Mouse (Mus musculus) myocyte (in vitro differentiated cells): ENCODE measurements around the gene Srgap2. TPM values are rescaled to one million over a fixed set of nuclear protein-coding genes. Genes with fewer than 3 reads are reported as not detected.

Experiments used
- H3K27me3 ChIP-seq: one replicate; pipeline ENCODE4 v1.6.1; 2011; ENCODE audit not compliant: control insufficient read depth, insufficient read depth, insufficient read length
- H3K36me3 ChIP-seq: one replicate; pipeline ENCODE4 v1.6.1; 2011; ENCODE audit not compliant: control insufficient read depth, insufficient read depth
- H3K4me2 ChIP-seq: one replicate; pipeline ENCODE4 v1.6.1; 2011; ENCODE audit warnings: low read depth, control low read depth
- H3K4me3 ChIP-seq: one replicate; pipeline ENCODE4 v1.5.1; 2011; ENCODE audit warnings: mild to moderate bottlenecking, control low read depth, moderate library complexity
- H3K79me2 ChIP-seq: one replicate; pipeline ENCODE4 v1.6.1; 2011; ENCODE audit not compliant: control insufficient read depth, insufficient read depth
- H3ac ChIP-seq: one replicate; pipeline ENCODE4 v1.6.1; 2011; ENCODE audit not compliant: control insufficient read depth, insufficient read length
- CEBPB ChIP-seq: IDR thresholded peaks from 2 replicates; pipeline ENCODE4 v1.6.1; 2011; ENCODE audit warnings: mild to moderate bottlenecking, moderate library complexity; ENCODE audit not compliant: poor library complexity, insufficient read depth, severe bottlenecking
- E2F4 ChIP-seq: IDR thresholded peaks from one replicate; pipeline ENCODE4 v1.6.1; 2011; ENCODE audit warnings: mild to moderate bottlenecking, control low read depth, moderate library complexity; ENCODE audit not compliant: insufficient read depth
- MAX ChIP-seq: IDR thresholded peaks from one replicate; pipeline ENCODE4 v1.6.1; 2011; ENCODE audit warnings: low read depth, mild to moderate bottlenecking, control low read depth
- MYOD1 ChIP-seq, 3 experiments: IDR thresholded peaks; one replicate each; pipeline ENCODE4 v1.6.1; 2011; ENCODE audit warnings: control low read depth in 2 of 3, low read depth in 2 of 3, mild to moderate bottlenecking in 2 of 3, moderate library complexity in 1 of 3; ENCODE audit not compliant: insufficient read length in 2 of 3, control insufficient read depth in 1 of 3
- MYOG ChIP-seq, 3 experiments: IDR thresholded peaks; one replicate each; pipeline ENCODE4 v1.6.1; 2011; ENCODE audit warnings: control low read depth in 2 of 3, low read depth in 2 of 3, mild to moderate bottlenecking in 2 of 3; ENCODE audit not compliant: insufficient read length in 2 of 3, control insufficient read depth in 1 of 3, insufficient read depth in 1 of 3
- POLR2A ChIP-seq: IDR thresholded peaks from one replicate; pipeline ENCODE4 v1.6.1; 2011; ENCODE audit warnings: low read depth, mild to moderate bottlenecking, control low read depth, moderate library complexity; ENCODE audit not compliant: insufficient read length
- POLR2AphosphoS2 ChIP-seq: IDR thresholded peaks from one replicate; pipeline ENCODE4 v1.6.1; 2011; ENCODE audit warnings: low read depth, control low read depth; ENCODE audit not compliant: insufficient read length
- REST ChIP-seq: IDR thresholded peaks from one replicate; pipeline ENCODE4 v1.6.1; 2011; ENCODE audit warnings: mild to moderate bottlenecking, control low read depth, moderate library complexity; ENCODE audit not compliant: insufficient read depth, insufficient read length
- SRF ChIP-seq: IDR thresholded peaks from one replicate; pipeline ENCODE4 v1.6.1; 2011; ENCODE audit warnings: low read depth; ENCODE audit not compliant: control insufficient read depth, insufficient read length
- TCF12 ChIP-seq: IDR thresholded peaks from one replicate; pipeline ENCODE4 v1.6.1; 2011; ENCODE audit warnings: mild to moderate bottlenecking, control low read depth; ENCODE audit not compliant: poor library complexity, insufficient read depth, severe bottlenecking
- TCF3 ChIP-seq: IDR thresholded peaks from one replicate; pipeline ENCODE4 v1.6.1; 2011; ENCODE audit warnings: low read depth, control low read depth; ENCODE audit not compliant: insufficient read length
- USF1 ChIP-seq: IDR thresholded peaks from one replicate; pipeline ENCODE4 v1.6.1; 2011; ENCODE audit warnings: low read depth, mild to moderate bottlenecking, control low read depth, moderate library complexity
- polyA plus RNA-seq: library from polyadenylated mRNA; unstranded; fragments of >200 nt; fragmentation: generic; extraction: Trizol; gene quantifications from one replicate; pipeline ENCODE4 v1.2.1, GENCODE M21; 2012; ENCODE audit warnings: missing spikeins

Srgap2 gene
- polyA plus RNA-seq, 1 experiment, result 19.1 TPM

DNA sequence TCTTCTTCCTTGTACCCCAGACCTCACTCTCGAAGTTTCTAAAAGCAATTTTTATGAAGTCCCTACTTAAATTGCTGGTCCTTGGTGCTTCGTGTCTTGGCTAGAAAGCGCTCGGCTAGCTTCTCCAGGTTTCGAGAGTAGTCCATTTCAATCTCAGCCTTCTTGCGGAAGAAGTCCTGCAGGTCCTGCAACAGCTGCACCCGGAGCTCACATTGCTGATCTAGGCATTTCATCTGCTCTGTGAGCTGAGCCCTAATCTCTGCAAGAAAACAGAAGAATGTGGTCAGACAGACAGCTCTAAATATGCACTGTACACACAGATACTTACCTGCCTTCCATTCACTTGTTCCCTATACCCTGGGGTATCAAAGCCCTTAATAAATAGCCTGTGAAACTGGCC lies 90.5 kb downstream of the Srgap2 start:
- H3K79me2 ChIP-seq, result peaks cover 38% of the 10 kb centered on the region
- H3K4me2 ChIP-seq, result no peak overlapping the region
- H3K4me3 ChIP-seq, result no peak overlapping the region
- TF ChIP-seq MAX, result no peak
- TF ChIP-seq SRF, result no peak
- no peak for TF ChIP-seq TCF12
- peak in 2 of 3 experiments; percentile 62 to 68 for TF ChIP-seq MYOD1 (IDR thresholded peaks at IDR 0.05; ENCODE audit: control insufficient read depth in 1 of 3, insufficient read length in 2 of 3, low read depth in 2 of 3)
- no peak for TF ChIP-seq E2F4
- TF ChIP-seq CEBPB, result no peak
- no peak for TF ChIP-seq USF1
- TF ChIP-seq TCF3, result no peak
- TF ChIP-seq MYOG (IDR thresholded peaks at IDR 0.05; ENCODE audit: control insufficient read depth in 1 of 3, insufficient read depth in 1 of 3, insufficient read length in 2 of 3, low read depth in 2 of 3), result peak in 1 of 3 experiments; percentile 80
- TF ChIP-seq REST, result no peak
- no peaks in the 10 kb centered on the region for H3K27me3 ChIP-seq
- no peak overlapping the region for H3ac ChIP-seq
- H3K36me3 ChIP-seq, result no peaks in the 10 kb centered on the region

DNA sequence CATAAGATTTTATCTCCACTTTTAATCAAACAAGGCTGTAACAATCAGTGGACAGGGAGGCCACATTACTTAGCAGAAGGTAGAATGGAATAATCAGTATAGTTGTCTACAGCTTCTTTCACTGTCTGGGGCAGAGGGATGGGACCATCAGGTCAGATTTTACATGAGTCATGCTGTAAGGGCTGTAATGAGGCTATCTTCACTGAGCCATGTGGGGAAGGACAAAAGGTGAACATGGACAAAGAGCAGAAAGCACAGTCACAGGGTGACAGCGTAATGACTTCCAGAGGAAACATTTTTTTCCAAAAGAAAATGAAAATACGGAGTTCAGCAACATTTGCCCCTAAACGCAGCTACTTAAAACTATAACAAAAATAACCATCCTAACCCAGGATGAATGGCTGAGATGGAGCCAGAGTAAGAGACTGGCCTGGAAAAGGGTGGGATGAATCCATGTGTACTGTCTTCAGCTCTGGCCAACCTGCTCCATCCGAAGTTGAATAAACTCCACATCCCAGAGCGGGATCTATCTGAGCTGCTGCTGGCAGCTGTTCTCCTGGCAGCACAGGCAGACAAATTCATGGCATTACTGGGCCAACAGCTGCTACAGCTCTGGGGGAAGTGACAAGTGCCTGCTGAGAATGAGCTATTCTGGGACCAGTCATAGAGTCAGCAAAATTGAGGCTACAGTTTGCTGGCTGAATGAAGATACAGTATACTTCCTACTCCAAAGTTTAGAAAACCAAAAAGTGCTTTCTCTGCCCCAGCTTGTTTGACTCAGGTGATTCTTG lies 95.5 kb downstream of the Srgap2 start:
- Histone ChIP-seq H3K4me3 (no peak overlapping the region), H3K4me2 (peak overlapping the region; percentile 46)

DNA sequence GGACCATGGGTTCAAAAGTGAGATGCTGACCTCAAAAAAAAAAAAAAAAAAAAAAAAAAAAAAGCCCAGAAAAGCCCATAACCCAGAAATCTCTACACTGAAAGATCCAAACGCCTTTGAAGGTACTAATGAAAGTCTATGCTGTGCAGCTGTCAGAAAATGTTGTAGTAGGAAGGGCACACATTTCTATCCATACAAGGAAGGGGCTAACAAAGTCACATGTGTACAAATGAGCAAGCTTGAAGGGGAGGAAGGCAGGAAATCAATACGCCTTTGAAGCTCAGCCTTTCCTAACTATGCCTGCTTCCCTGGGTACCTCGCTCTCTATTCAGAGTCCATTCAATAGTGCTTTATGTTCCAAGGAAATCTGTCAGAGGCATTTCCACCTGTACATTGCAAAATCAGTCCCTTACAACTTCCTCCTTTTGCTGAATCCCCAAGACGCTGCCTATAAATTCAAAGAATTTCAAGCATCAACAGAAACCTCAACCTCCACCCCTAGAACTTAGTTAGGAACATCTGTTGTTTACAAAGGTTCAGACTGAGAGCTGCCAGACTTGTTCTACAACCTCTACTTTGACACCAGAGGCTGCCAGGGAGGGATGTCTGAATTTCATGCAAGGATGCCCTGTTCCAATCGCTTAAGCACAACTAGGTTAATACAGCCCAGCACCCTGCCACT lies 99.9 kb downstream of the Srgap2 start:
- TF ChIP-seq CEBPB (peak; percentile 50; the same call in 1 of the 2 replicates), POLR2AphosphoS2 (no peak), MYOD1 (IDR thresholded peaks at IDR 0.05; ENCODE audit: control insufficient read depth in 1 of 3, insufficient read length in 2 of 3, low read depth in 2 of 3) (peak in 1 of 3 experiments; percentile 5)
- H3ac ChIP-seq, result no peak overlapping the region

More for the DNA sequence above, 95.5 kb downstream of the Srgap2 start:
- Histone ChIP-seq H3ac (no peak overlapping the region), H3K79me2 (peaks cover 32% of the 10 kb centered on the region), H3K36me3 (no peaks in the 10 kb centered on the region), H3K27me3 (no peaks in the 10 kb centered on the region)
- TF ChIP-seq TCF3 (peak; percentile 94), CEBPB (no peak), E2F4 (no peak), SRF (no peak), REST (no peak), TCF12 (peak; percentile 97), MAX (no peak), USF1 (no peak), POLR2A (no peak), MYOD1 (IDR thresholded peaks at IDR 0.05; ENCODE audit: control insufficient read depth in 1 of 3, insufficient read length in 2 of 3, low read depth in 2 of 3) (peak; percentile 98 to 100 (median 99)), MYOG (IDR thresholded peaks at IDR 0.05; ENCODE audit: control insufficient read depth in 1 of 3, insufficient read depth in 1 of 3, insufficient read length in 2 of 3, low read depth in 2 of 3) (peak; percentile 95 to 100 (median 100)), POLR2AphosphoS2 (no peak)

DNA sequence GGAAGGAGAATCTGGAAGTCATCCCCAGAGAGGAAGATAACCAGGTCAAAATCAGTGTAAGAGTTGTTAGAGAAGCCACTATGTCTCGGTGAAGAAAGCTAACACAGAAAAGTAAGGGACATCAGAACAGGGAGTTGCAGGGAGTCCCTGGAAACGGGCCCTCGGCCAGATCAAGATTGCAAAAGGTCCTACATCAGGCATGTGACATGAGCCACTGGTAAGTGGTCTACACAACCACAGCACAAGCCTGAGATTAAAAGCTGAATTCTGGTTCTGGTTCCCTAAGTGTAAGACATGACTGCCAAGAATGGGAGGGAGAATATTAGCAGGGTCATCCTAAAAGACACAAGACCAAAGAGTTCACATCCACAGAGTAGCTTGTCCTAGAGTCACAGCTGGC lies 104.1 kb downstream of the Srgap2 start:
- no peak overlapping the region for H3ac ChIP-seq
- H3K36me3 ChIP-seq, result no peaks in the 10 kb centered on the region
- TF ChIP-seq MAX (no peak), MYOD1 (IDR thresholded peaks at IDR 0.05; ENCODE audit: control insufficient read depth in 1 of 3, insufficient read length in 2 of 3, low read depth in 2 of 3) (no peak), TCF3 (no peak), USF1 (no peak), REST (no peak), SRF (no peak), MYOG (IDR thresholded peaks at IDR 0.05; ENCODE audit: control insufficient read depth in 1 of 3, insufficient read depth in 1 of 3, insufficient read length in 2 of 3, low read depth in 2 of 3) (no peak), POLR2AphosphoS2 (no peak), POLR2A (no peak)
- no peak overlapping the region for H3K4me3 ChIP-seq
- H3K79me2 ChIP-seq, result peaks cover 27% of the 10 kb centered on the region
- no peaks in the 10 kb centered on the region for H3K27me3 ChIP-seq
- no peak overlapping the region for H3K4me2 ChIP-seq

More for the DNA sequence above, 99.9 kb downstream of the Srgap2 start:
- H3K36me3 ChIP-seq, result no peaks in the 10 kb centered on the region
- no peaks in the 10 kb centered on the region for H3K27me3 ChIP-seq
- peak overlapping the region; percentile 42 for H3K4me2 ChIP-seq
- no peak overlapping the region for H3K4me3 ChIP-seq
- peaks cover 42% of the 10 kb centered on the region for H3K79me2 ChIP-seq

DNA sequence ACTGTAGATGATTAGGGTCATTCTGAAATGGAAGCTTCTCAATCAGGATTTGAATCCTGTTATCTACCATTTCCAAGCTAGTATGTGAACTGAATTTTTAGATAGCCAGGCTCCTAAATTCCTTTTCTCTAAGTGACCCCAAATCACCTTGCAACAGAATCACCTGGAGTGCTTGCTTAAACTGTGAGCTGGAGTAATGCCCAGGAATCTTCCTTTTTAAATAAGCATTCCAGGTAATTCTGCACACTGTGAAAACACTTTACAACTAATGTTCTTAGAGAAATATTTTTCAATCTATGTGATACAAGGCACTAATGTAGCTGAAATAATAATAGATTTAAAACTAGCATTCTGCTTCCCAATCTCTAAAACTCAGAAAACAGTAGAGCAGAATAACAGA lies 106.0 kb downstream of the Srgap2 start:
- Histone ChIP-seq H3K4me2 (peak overlapping the region; percentile 20), H3ac (no peak overlapping the region), H3K79me2 (peaks cover 24% of the 10 kb centered on the region), H3K4me3 (no peak overlapping the region), H3K27me3 (no peaks in the 10 kb centered on the region), H3K36me3 (no peaks in the 10 kb centered on the region)
- TF ChIP-seq MYOG (IDR thresholded peaks at IDR 0.05; ENCODE audit: control insufficient read depth in 1 of 3, insufficient read depth in 1 of 3, insufficient read length in 2 of 3, low read depth in 2 of 3) (no peak), CEBPB (no peak), MAX (no peak), TCF12 (no peak), MYOD1 (IDR thresholded peaks at IDR 0.05; ENCODE audit: control insufficient read depth in 1 of 3, insufficient read length in 2 of 3, low read depth in 2 of 3) (no peak), E2F4 (no peak), SRF (no peak), POLR2AphosphoS2 (no peak), USF1 (no peak), REST (no peak), TCF3 (no peak), POLR2A (no peak)
